Mouse (Mus musculus) intestine, postnatal 0 days (tissue): Measurements from ENCODE around the gene Slc25a25. TPM values are rescaled to one million over a fixed set of nuclear protein-coding genes. Genes with fewer than 3 reads are reported as not detected.
A peak's percentile ranks its signal among the peaks of the same experiment; 100 is the strongest.

Experiments
- ATAC-seq: fragments of 200-750 bp; cut with Nextera tagmentation; 2 replicates; pipeline ENCODE4 v1.8.0; 2017; ENCODE audit warnings: mild to moderate bottlenecking, moderate TSS enrichment, moderate library complexity
- H3K27ac ChIP-seq: fragments of 300-500 bp; sonication (generic); 2 replicates; pipeline ENCODE4 v1.5.1; 2014; ENCODE audit warnings: mild to moderate bottlenecking, low read depth, low read length, moderate library complexity
- H3K27me3 ChIP-seq: fragments of 300-500 bp; sonication (generic); replicated peaks from 2 replicates; pipeline ENCODE4 v1.6.1; 2014; ENCODE audit warnings: low read length, mixed read lengths; ENCODE audit not compliant: control insufficient read depth, insufficient read depth
- H3K36me3 ChIP-seq: fragments of 300-500 bp; sonication (generic); 2 replicates; pipeline ENCODE4 v1.6.1; 2014; ENCODE audit warnings: mild to moderate bottlenecking, moderate library complexity; ENCODE audit not compliant: control insufficient read depth, insufficient read depth
- H3K4me1 ChIP-seq: fragments of 300-500 bp; sonication (generic); replicated peaks from 2 replicates; pipeline ENCODE4 v1.6.1; 2014; ENCODE audit warnings: antibody characterized with exemption, low read length, mixed read lengths; ENCODE audit not compliant: control insufficient read depth, insufficient read depth
- H3K4me2 ChIP-seq: fragments of 300-500 bp; sonication (generic); replicated peaks from 2 replicates; pipeline ENCODE4 v1.6.1; 2014; ENCODE audit warnings: low read depth, mild to moderate bottlenecking, moderate library complexity
- H3K4me3 ChIP-seq: fragments of 300-500 bp; sonication (generic); 2 replicates; pipeline ENCODE4 v1.5.1; 2014; ENCODE audit warnings: low read depth, low read length
- H3K9ac ChIP-seq: fragments of 300-500 bp; sonication (generic); 2 replicates; pipeline ENCODE4 v1.6.1; 2014; ENCODE audit warnings: mild to moderate bottlenecking, low read depth, low read length
- H3K9me3 ChIP-seq: fragments of 300-500 bp; sonication (generic); 2 replicates; pipeline ENCODE4 v1.6.1; 2016; ENCODE audit warnings: mixed run types; ENCODE audit not compliant: control insufficient read depth
- CTCF ChIP-seq: sonication (generic); IDR thresholded peaks from 2 replicates; pipeline ENCODE4 v1.5.1; 2016; ENCODE audit warnings: low read depth, mild to moderate bottlenecking, control low read depth, antibody characterized with exemption, moderate library complexity
- WGBS: fragments of 180-500 bp; shearing (Covaris S2); extraction: QIAGEN DNeasy Blood & Tissue Kit; methylation state at CpG from one replicate; pipeline ENCODE4 v1.1.7; 2014; 5-methylcytosine and 5-hydroxymethylcytosine counted together
- polyA plus RNA-seq: library from polyadenylated mRNA; unstranded; fragments of >200 nt; fragmentation: Nextera tagmentation; extraction: Ambion mirVana; gene quantifications from 2 replicates; pipeline ENCODE4 v1.2.1, GENCODE M21; 2015

The Slc25a25 gene
- polyA plus RNA-seq, 1 experiment from 2014 or later = 45.1 TPM

- ATAC-seq = no peak
- H3K27ac ChIP-seq = peak overlapping the region; percentile 92; the same call in 1 of the 2 replicates
- H3K9ac ChIP-seq = no peak overlapping the region
- H3K4me1 ChIP-seq = peaks cover 10% of the 10 kb centered on the region
- peak overlapping the region; percentile 73 for H3K4me2 ChIP-seq
- no peak overlapping the region for H3K4me3 ChIP-seq
- peaks cover 45% of the 10 kb centered on the region for H3K36me3 ChIP-seq
- no peaks in the 10 kb centered on the region for H3K27me3 ChIP-seq
- no peaks in the 10 kb centered on the region for H3K9me3 ChIP-seq
- WGBS = 90% methylated on average over 6 of the region's 6 CpGs
- TF ChIP-seq CTCF = no peak
Observed at GRCm38 (mm10) chr2:32421851-32422251, 29.4 kb downstream of the Slc25a25 start.

DNA sequence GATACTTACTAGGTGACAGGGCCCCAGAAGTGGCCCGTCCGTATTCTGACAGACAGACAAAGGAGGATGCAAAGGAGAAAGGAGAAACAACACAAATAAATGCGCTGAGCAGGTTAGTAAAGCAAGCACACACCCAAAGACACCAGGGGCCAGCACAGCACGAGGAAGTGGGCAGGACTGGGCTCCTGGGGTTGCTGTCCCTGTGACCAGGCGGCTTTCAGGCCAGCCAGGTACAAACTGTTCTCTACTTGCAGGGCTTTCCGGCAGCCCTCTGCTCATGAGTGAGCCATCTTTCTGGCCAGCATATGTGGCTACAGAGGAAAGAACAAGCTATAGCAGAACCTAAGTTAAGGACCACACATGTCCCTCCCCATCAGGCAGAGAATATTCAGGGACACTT is 30.6 kb downstream of the Slc25a25 start:
- ATAC-seq = no peak
- H3K9ac ChIP-seq = no peak overlapping the region
- TF ChIP-seq CTCF = no peak
- no peak overlapping the region for H3K4me3 ChIP-seq
- H3K36me3 ChIP-seq = peaks cover 57% of the 10 kb centered on the region
- peak overlapping the region; percentile 41 for H3K27ac ChIP-seq
- peaks cover 10% of the 10 kb centered on the region for H3K4me1 ChIP-seq
- peak overlapping the region; percentile 4 for H3K4me2 ChIP-seq
- 73% methylated on average over 6 of the region's 6 CpGs for WGBS
- H3K27me3 ChIP-seq = no peaks in the 10 kb centered on the region
- H3K9me3 ChIP-seq = no peaks in the 10 kb centered on the region

- Histone ChIP-seq H3K4me2 (no peak overlapping the region; the same call in 1 of the 2 replicates), H3K4me3 (no peak overlapping the region), H3K9me3 (no peaks in the 10 kb centered on the region), H3K36me3 (peaks cover 62% of the 10 kb centered on the region), H3K4me1 (peaks cover 10% of the 10 kb centered on the region), H3K27ac (peak overlapping the region; percentile 41), H3K27me3 (no peaks in the 10 kb centered on the region), H3K9ac (no peak overlapping the region)
- 86% methylated on average over 12 of the region's 12 CpGs for WGBS
- ATAC-seq = no peak
- TF ChIP-seq CTCF = no peak
Observed at GRCm38 (mm10) chr2:32420066-32420608, 31.1 kb downstream of the Slc25a25 start.

- H3K4me1 ChIP-seq = peaks cover 6% of the 10 kb centered on the region
- H3K4me3 ChIP-seq = no peak overlapping the region
- H3K4me2 ChIP-seq = no peak overlapping the region
- no peaks in the 10 kb centered on the region for H3K27me3 ChIP-seq
- no peak overlapping the region for H3K9ac ChIP-seq
- no peaks in the 10 kb centered on the region for H3K9me3 ChIP-seq
- H3K27ac ChIP-seq = peak overlapping the region; percentile 77
- no peak for TF ChIP-seq CTCF
- WGBS = 65% methylated on average over 3 of the region's 3 CpGs
- peaks cover 69% of the 10 kb centered on the region for H3K36me3 ChIP-seq
- no peak for ATAC-seq
Observed at GRCm38 (mm10) chr2:32419359-32419758, 31.9 kb downstream of the Slc25a25 start.

GRCm38 (mm10) chr2:32418430-32419151 is 32.7 kb downstream of the Slc25a25 start:
- WGBS = 49% methylated on average over 12 of the region's 12 CpGs
- H3K9me3 ChIP-seq = no peaks in the 10 kb centered on the region
- H3K27ac ChIP-seq = peak overlapping the region; percentile 77
- 0 out of 2 replicates have a peak overlapping the region, but pooled peaks have one; percentile 7 for H3K9ac ChIP-seq
- no peaks in the 10 kb centered on the region for H3K27me3 ChIP-seq
- peaks cover 6% of the 10 kb centered on the region for H3K4me1 ChIP-seq
- H3K36me3 ChIP-seq = peaks cover 76% of the 10 kb centered on the region
- no peak overlapping the region for H3K4me2 ChIP-seq
- peak; percentile 82 for ATAC-seq
- peak; percentile 34; the same call in 1 of the 2 replicates for TF ChIP-seq CTCF
- H3K4me3 ChIP-seq = no peak overlapping the region

DNA sequence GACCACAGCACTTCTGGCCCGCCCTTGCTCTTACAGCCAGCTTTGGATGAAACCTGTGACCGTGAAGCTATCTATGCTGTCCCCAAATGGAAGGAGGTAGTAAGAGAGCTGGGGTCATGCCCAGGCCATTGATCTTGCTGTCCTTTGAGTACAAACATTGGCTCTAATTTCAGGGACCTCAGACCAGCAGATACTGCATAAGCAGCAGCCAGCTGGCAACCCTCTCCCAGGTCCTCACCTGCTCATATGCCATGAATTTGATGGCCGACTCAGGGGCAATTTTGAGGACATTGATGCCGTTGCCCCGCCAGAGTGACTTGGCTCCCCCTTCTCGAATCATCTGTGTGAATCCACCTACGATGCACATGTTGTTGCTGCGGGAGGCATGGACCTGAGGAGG is 33.8 kb downstream of the Slc25a25 start:
- 83% methylated on average over 8 of the region's 8 CpGs for WGBS
- no peak overlapping the region for H3K9ac ChIP-seq
- no peaks in the 10 kb centered on the region for H3K27me3 ChIP-seq
- no peak for TF ChIP-seq CTCF
- no peaks in the 10 kb centered on the region for H3K9me3 ChIP-seq
- H3K4me2 ChIP-seq = no peak overlapping the region
- H3K4me1 ChIP-seq = peaks cover 4% of the 10 kb centered on the region
- no peak overlapping the region for H3K4me3 ChIP-seq
- peaks cover 76% of the 10 kb centered on the region for H3K36me3 ChIP-seq
- no peak for ATAC-seq
- no peak overlapping the region; the same call in 1 of the 2 replicates for H3K27ac ChIP-seq
